Mouse (Mus musculus): ENCODE results near the gene Plxnc1. TPM values are rescaled to one million over a fixed set of nuclear protein-coding genes. Genes with fewer than 3 reads are reported as not detected.
A peak's percentile ranks its signal among the peaks of the same experiment; 100 is the strongest.

The Plxnc1 gene
- polyA plus RNA-seq, 1 experiment from 2014 or later, result 7.1 TPM

DNA sequence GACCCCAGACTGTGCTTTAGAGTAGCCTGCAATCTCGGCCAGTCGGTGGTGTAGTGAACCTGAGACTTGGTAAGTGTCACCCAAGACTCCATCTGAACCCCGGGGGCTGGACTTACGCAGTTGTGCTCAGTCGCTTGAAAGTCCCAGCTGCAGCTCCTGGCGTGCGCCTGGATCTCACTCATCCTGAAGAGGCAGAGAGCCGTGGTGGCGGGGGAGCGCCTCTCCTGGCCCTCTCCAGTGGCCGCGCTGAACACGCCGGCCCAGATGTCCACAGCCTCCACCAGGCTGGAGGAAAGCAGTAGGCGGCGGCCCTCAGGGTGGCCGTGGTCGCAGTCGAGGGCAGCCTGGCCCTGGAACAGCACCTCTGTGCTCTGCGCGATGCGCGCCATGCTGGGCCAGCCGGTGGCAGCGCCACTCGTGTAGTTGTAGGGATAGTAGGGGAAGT, 1.2 kb downstream of the Plxnc1 start:
- Histone ChIP-seq H3K9ac (ENCODE audit: low read depth, low read length) (peak overlapping the region; percentile 75), H3K27me3 (ENCODE audit: control insufficient read depth, insufficient read depth, low read length) (peaks cover 41% of the 10 kb centered on the region), H3K36me3 (ENCODE audit: control insufficient read depth, insufficient read depth, low read length) (no peaks in the 10 kb centered on the region), H3K27ac (ENCODE audit: low read depth, low read length) (peak overlapping the region; percentile 46; the same call in 1 of the 2 replicates), H3K4me2 (peak overlapping the region; percentile 96), H3K9me3 (replicated peaks; ENCODE audit: control insufficient read depth, low read length) (no peaks in the 10 kb centered on the region), H3K4me1 (ENCODE audit: control insufficient read depth, insufficient read depth, low read length) (peaks cover 11% of the 10 kb centered on the region), H3K4me3 (ENCODE audit: low read depth, low read length) (peak overlapping the region; percentile 79)
- ATAC-seq (replicated peaks; ENCODE audit: insufficient number of reproducible peaks, low FRiP score, low TSS enrichment), result peak; percentile 47
- WGBS (ENCODE audit: insufficient replicate concordance), result under 1% methylated on average over 26 of the region's 26 CpGs

DNA sequence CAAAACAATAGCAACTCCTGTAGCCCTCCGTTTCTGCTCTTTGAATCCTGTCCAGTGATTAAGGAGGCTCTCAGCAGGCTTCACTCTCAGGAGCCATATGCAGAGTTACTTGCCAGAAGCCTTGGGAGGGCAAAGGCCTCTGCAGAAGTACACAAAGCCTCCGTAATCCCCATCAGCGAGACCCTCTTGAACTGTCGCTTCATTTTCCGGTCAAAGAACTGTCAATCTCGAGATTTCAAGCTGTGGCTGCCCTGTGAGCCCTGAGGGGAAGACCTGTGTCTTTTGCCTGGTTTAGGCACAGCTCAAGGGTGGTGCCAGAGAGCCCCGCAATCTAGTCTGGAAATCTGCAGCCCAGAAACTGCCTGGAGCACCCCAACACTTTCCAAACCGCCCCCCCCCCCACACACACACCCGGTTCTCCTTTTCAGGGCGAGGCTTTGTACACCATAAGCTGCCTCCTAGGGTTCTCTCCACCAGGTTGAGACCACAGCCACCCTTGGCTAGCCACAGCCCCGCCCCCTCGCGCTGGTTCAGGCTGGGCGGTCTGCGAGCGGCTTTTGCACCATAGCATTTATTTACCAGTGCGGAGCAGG, 2.1 kb downstream of the Plxnc1 start:
- peak overlapping the region; percentile 96 for H3K4me2 ChIP-seq
- peaks cover 11% of the 10 kb centered on the region for H3K4me1 ChIP-seq (ENCODE audit: control insufficient read depth, insufficient read depth, low read length)
- WGBS (ENCODE audit: insufficient replicate concordance), result 1% methylated on average over 17 of the region's 17 CpGs
- peak overlapping the region; percentile 75 for H3K9ac ChIP-seq (ENCODE audit: low read depth, low read length)
- no peak for ATAC-seq (replicated peaks; ENCODE audit: insufficient number of reproducible peaks, low FRiP score, low TSS enrichment)
- peak overlapping the region; percentile 79 for H3K4me3 ChIP-seq (ENCODE audit: low read depth, low read length)
- H3K9me3 ChIP-seq (replicated peaks; ENCODE audit: control insufficient read depth, low read length), result no peaks in the 10 kb centered on the region
- H3K36me3 ChIP-seq (ENCODE audit: control insufficient read depth, insufficient read depth, low read length), result no peaks in the 10 kb centered on the region
- H3K27ac ChIP-seq (ENCODE audit: low read depth, low read length), result peak overlapping the region; percentile 15; the same call in 1 of the 2 replicates
- H3K27me3 ChIP-seq (ENCODE audit: control insufficient read depth, insufficient read depth, low read length), result peaks cover 41% of the 10 kb centered on the region

DNA sequence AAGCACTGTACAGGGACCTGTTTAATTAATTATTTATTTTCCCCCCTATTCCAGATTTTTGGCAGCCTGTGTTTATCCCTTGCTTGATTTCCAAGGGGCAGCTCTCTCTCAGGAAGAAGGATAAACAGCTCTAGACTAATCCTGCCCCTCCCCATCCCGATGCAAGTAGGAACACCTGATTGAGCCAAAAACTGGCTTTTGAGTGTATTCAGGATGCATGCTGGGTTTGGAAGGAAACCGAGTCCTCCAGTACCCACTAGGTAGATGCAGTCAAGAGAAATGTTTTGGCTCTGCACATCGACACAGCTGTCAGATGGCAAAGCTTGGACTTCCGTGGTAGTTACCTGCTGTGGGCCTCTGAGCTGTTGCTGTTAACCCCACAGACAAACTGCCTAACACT, 3.1 kb downstream of the Plxnc1 start:
- no peaks in the 10 kb centered on the region for H3K36me3 ChIP-seq (ENCODE audit: control insufficient read depth, insufficient read depth, low read length)
- no peak overlapping the region for H3K27ac ChIP-seq (ENCODE audit: low read depth, low read length)
- no peak for ATAC-seq (replicated peaks; ENCODE audit: insufficient number of reproducible peaks, low FRiP score, low TSS enrichment)
- no peaks in the 10 kb centered on the region for H3K9me3 ChIP-seq (replicated peaks; ENCODE audit: control insufficient read depth, low read length)
- H3K4me2 ChIP-seq, result peak overlapping the region; percentile 96
- H3K4me1 ChIP-seq (ENCODE audit: control insufficient read depth, insufficient read depth, low read length), result peaks cover 11% of the 10 kb centered on the region
- 18% methylated on average over 4 of the region's 4 CpGs for WGBS (ENCODE audit: insufficient replicate concordance)
- peaks cover 41% of the 10 kb centered on the region for H3K27me3 ChIP-seq (ENCODE audit: control insufficient read depth, insufficient read depth, low read length)
- H3K4me3 ChIP-seq (ENCODE audit: low read depth, low read length), result peak overlapping the region; percentile 17; the same call in 1 of the 2 replicates
- H3K9ac ChIP-seq (ENCODE audit: low read depth, low read length), result no peak overlapping the region

DNA sequence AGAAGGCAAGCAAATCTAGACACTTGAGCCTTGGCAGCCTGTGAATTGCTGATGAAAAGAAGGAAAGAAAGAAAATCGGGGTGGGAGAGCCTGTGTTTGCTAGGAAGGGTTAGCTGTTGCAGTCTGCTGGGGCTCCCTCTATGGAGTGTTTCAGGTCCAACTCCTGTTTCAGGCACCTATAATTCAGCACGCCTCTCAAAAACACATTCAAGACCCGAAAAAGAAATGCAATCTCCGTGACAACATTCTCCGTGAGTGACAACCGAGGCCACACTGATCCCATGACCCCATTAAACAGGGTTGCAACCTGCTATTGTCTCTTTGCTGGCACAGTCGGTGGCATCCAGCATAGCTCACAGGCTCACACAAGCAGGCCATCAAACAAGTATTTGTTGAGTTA, 3.8 kb downstream of the Plxnc1 start:
- H3K9ac ChIP-seq (ENCODE audit: low read depth, low read length), result no peak overlapping the region
- no peak for ATAC-seq (replicated peaks; ENCODE audit: insufficient number of reproducible peaks, low FRiP score, low TSS enrichment)
- H3K4me3 ChIP-seq (ENCODE audit: low read depth, low read length), result no peak overlapping the region
- H3K4me2 ChIP-seq, result peak overlapping the region; percentile 16; the same call in 1 of the 2 replicates
- peaks cover 33% of the 10 kb centered on the region for H3K27me3 ChIP-seq (ENCODE audit: control insufficient read depth, insufficient read depth, low read length)
- no peaks in the 10 kb centered on the region for H3K9me3 ChIP-seq (replicated peaks; ENCODE audit: control insufficient read depth, low read length)
- WGBS (ENCODE audit: insufficient replicate concordance), result 26% methylated on average over 7 of the region's 7 CpGs
- no peaks in the 10 kb centered on the region for H3K36me3 ChIP-seq (ENCODE audit: control insufficient read depth, insufficient read depth, low read length)
- H3K4me1 ChIP-seq (ENCODE audit: control insufficient read depth, insufficient read depth, low read length), result peaks cover 11% of the 10 kb centered on the region
- H3K27ac ChIP-seq (ENCODE audit: low read depth, low read length), result no peak overlapping the region

DNA sequence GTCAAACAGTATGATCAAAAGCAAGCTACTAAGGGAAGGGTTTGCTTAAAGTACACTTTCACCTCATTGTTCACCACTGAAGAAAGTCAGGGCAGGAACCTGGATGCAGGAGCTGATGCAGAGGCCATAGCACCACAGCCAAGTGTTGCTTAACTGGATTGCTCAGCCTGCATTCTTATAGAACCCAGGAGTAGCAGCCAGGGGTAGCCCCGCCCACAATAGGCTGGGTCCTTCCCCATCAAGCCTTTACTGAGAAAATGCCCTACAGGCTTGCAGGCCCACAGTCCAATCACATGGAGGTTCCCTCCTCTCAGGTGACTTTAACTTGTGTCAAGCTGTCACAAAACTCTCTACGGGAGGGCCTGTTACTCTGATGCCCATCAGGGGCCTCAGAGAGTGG, 4.6 kb downstream of the Plxnc1 start:
- Histone ChIP-seq H3K27me3 (ENCODE audit: control insufficient read depth, insufficient read depth, low read length) (peaks cover 27% of the 10 kb centered on the region), H3K4me1 (ENCODE audit: control insufficient read depth, insufficient read depth, low read length) (peaks cover 11% of the 10 kb centered on the region), H3K27ac (ENCODE audit: low read depth, low read length) (no peak overlapping the region), H3K4me2 (no peak overlapping the region; the same call in 1 of the 2 replicates), H3K9ac (ENCODE audit: low read depth, low read length) (no peak overlapping the region), H3K9me3 (replicated peaks; ENCODE audit: control insufficient read depth, low read length) (no peaks in the 10 kb centered on the region), H3K36me3 (ENCODE audit: control insufficient read depth, insufficient read depth, low read length) (no peaks in the 10 kb centered on the region), H3K4me3 (ENCODE audit: low read depth, low read length) (no peak overlapping the region)
- ATAC-seq (replicated peaks; ENCODE audit: insufficient number of reproducible peaks, low FRiP score, low TSS enrichment), result no peak
- WGBS (ENCODE audit: insufficient replicate concordance), result 35% methylated on average over 2 of the region's 2 CpGs

DNA sequence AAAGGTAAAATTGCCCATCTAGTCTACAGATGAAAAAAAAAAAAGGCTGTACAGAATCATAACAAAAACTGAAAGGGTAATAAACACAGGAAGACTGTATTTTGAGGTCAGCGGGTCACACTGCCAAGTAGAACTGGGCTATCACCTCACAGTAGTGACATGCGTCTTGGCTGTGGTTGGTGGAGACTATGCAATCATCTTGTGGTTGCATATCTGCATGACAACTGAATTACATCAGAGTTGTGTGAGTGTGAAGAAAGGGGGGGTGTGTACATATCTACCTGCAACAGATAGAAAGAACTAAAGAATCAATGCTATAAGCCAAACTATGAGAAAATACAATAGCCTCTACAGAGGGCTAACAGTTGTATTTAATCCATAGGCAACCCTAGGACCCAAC, 5.7 kb downstream of the Plxnc1 start:
- Histone ChIP-seq H3K27me3 (ENCODE audit: control insufficient read depth, insufficient read depth, low read length) (peaks cover 21% of the 10 kb centered on the region), H3K4me3 (ENCODE audit: low read depth, low read length) (no peak overlapping the region), H3K4me1 (ENCODE audit: control insufficient read depth, insufficient read depth, low read length) (peaks cover 11% of the 10 kb centered on the region), H3K36me3 (ENCODE audit: control insufficient read depth, insufficient read depth, low read length) (no peaks in the 10 kb centered on the region), H3K9ac (ENCODE audit: low read depth, low read length) (no peak overlapping the region), H3K27ac (ENCODE audit: low read depth, low read length) (no peak overlapping the region), H3K9me3 (replicated peaks; ENCODE audit: control insufficient read depth, low read length) (no peaks in the 10 kb centered on the region), H3K4me2 (no peak overlapping the region)
- no peak for ATAC-seq (replicated peaks; ENCODE audit: insufficient number of reproducible peaks, low FRiP score, low TSS enrichment)
- WGBS (ENCODE audit: insufficient replicate concordance), result 79% methylated on average over 2 of the region's 2 CpGs

DNA sequence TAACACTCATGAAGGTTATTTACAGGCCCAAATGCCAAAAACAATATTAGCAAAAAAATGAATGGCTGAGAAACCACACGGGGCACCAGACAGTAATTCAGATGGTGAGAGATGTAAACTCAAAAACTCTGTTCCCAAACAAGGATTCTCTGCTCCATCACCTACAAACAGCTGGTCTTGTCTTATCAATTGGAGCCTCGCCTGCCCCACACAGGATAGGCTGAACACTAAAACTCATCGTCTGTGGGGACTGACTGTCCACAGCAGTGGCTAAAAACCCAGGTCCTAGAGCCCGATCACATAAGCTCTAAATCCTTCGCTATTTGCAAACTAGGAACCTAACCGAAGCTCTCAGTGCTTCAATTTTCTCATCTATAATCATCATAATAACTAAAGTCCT, 6.3 kb downstream of the Plxnc1 start:
- H3K36me3 ChIP-seq (ENCODE audit: control insufficient read depth, insufficient read depth, low read length), result no peaks in the 10 kb centered on the region
- H3K4me2 ChIP-seq, result no peak overlapping the region
- 70% methylated on average over 6 of the region's 6 CpGs for WGBS (ENCODE audit: insufficient replicate concordance)
- no peak overlapping the region for H3K9ac ChIP-seq (ENCODE audit: low read depth, low read length)
- H3K27me3 ChIP-seq (ENCODE audit: control insufficient read depth, insufficient read depth, low read length), result peaks cover 15% of the 10 kb centered on the region
- no peaks in the 10 kb centered on the region for H3K9me3 ChIP-seq (replicated peaks; ENCODE audit: control insufficient read depth, low read length)
- no peak overlapping the region for H3K4me3 ChIP-seq (ENCODE audit: low read depth, low read length)
- peaks cover 9% of the 10 kb centered on the region for H3K4me1 ChIP-seq (ENCODE audit: control insufficient read depth, insufficient read depth, low read length)
- ATAC-seq (replicated peaks; ENCODE audit: insufficient number of reproducible peaks, low FRiP score, low TSS enrichment), result no peak
- H3K27ac ChIP-seq (ENCODE audit: low read depth, low read length), result no peak overlapping the region

DNA sequence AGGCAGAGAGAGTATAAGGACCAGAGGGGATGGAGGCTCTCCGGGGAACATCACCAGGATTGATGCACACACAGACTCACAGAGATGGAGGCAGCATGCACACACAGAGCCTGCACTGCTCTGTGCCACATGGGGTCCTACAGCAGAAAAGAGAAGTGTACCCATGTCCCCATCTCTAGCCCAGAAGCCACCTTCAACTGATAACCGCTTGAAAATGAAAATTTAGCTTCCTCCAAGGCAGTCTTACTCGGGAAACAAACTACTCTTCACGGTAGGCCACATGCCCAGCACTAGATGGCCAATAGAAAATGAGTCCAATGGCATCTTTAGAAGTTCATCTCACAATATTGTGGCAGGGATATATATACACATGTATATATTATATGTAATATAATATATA, 9.4 kb downstream of the Plxnc1 start:
- Histone ChIP-seq H3K4me1 (ENCODE audit: control insufficient read depth, insufficient read depth, low read length) (peaks cover 20% of the 10 kb centered on the region), H3K4me3 (ENCODE audit: low read depth, low read length) (no peak overlapping the region), H3K27me3 (ENCODE audit: control insufficient read depth, insufficient read depth, low read length) (no peaks in the 10 kb centered on the region), H3K9ac (ENCODE audit: low read depth, low read length) (no peak overlapping the region), H3K9me3 (replicated peaks; ENCODE audit: control insufficient read depth, low read length) (no peaks in the 10 kb centered on the region), H3K4me2 (no peak overlapping the region), H3K27ac (ENCODE audit: low read depth, low read length) (no peak overlapping the region), H3K36me3 (ENCODE audit: control insufficient read depth, insufficient read depth, low read length) (no peaks in the 10 kb centered on the region)
- ATAC-seq (replicated peaks; ENCODE audit: insufficient number of reproducible peaks, low FRiP score, low TSS enrichment), result no peak
- WGBS (ENCODE audit: insufficient replicate concordance), result 78% methylated on average over 4 of the region's 4 CpGs

DNA sequence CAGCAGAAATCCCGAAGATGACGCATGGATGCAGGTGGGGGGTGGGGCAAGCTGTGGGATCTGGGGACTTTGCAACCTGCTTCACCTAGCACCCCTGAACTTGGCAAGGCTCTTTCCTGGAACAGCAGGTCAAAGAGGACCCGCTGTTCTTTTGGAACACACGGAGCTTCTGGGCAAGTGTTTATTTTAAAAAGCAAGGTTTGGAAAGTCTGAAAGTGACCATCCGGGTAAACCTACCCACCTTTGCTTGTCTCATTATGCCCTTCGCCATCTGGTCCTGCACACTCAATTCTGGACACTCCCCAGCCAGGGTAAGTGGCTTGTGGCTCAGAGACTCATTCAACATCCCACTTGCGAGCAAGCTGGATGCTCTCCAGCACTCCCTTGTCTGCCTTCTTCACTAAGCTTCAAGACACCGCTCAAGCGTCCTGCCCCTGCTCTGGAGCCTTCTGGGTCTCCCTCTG, 10.5 kb downstream of the Plxnc1 start:
- H3K27me3 ChIP-seq (ENCODE audit: control insufficient read depth, insufficient read depth, low read length), result no peaks in the 10 kb centered on the region

More for the DNA sequence above, 10.5 kb downstream of the Plxnc1 start:
- Histone ChIP-seq H3K36me3 (ENCODE audit: control insufficient read depth, insufficient read depth, low read length) (no peaks in the 10 kb centered on the region), H3K4me3 (ENCODE audit: low read depth, low read length) (no peak overlapping the region), H3K9me3 (replicated peaks; ENCODE audit: control insufficient read depth, low read length) (no peaks in the 10 kb centered on the region), H3K4me2 (no peak overlapping the region), H3K27ac (ENCODE audit: low read depth, low read length) (no peak overlapping the region), H3K4me1 (ENCODE audit: control insufficient read depth, insufficient read depth, low read length) (peaks cover 20% of the 10 kb centered on the region), H3K9ac (ENCODE audit: low read depth, low read length) (no peak overlapping the region)
- no peak for ATAC-seq (replicated peaks; ENCODE audit: insufficient number of reproducible peaks, low FRiP score, low TSS enrichment)
- 78% methylated on average over 9 of the region's 9 CpGs for WGBS (ENCODE audit: insufficient replicate concordance)

All from heart, embryonic 11.5 days (tissue).